Mouse (Mus musculus) lung, adult 2 months (tissue): ENCODE measurements around the gene Mef2d.

Source experiments
- CTCF ChIP-seq: fragments of 200-500 bp; IDR thresholded peaks from 2 replicates; pipeline ENCODE4 v1.5.1; 2011; ENCODE audit warnings: mild to moderate bottlenecking, low read length, control low read depth; ENCODE audit not compliant: insufficient read depth
- POLR2A ChIP-seq: fragments of 200-500 bp; IDR thresholded peaks from 2 replicates; pipeline ENCODE4 v1.6.1; 2011; ENCODE audit warnings: low read depth, mild to moderate bottlenecking, control low read depth, low read length, borderline replicate concordance; ENCODE audit errors: extremely low read depth

DNA sequence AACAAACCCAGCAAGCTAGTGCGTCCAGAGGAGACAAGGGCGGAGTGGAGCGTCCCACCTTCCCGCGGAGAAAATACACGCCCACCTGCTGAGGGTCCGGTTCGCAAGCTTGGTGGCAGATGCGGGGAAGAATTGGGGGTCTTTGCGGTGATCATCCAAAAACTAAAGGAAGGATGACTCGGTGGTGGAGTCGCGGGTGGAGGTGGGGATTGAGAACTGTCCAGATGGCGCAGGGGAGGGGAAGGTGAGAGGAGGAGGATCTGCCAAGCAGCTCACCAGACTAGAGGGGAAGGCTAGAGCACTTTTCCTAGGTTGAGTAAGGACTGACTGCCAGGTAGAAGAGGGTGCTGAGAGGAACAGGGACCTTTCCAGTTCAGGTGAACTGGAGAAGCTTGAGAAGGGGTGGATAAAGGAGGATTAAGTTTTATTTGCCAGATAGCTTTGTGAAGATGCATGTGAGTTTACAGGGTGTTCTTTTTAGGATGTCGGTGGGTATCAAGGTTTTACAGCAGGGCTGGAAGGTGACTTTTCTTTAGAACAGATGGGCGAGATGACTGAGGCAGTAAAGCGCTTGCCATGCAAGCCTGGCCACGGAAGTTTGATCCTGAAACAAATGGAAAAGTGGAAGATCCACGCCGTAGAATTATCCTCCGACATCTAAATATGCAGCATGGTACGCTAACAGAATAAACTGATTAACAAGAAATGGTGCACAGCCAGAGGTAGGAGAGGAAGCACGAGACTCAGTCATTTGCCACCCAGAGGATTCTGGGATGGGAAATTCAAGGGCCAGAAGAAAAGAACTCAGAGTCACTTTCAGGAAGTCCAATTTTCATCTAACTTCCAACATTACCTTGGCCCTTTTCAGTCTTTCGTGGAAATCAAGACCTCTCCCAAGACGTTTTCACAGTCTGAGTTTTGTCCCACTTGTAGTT is 2.7 kb upstream of the Mef2d start:
- TF ChIP-seq POLR2A (no peak; the same call in 1 of the 2 replicates), CTCF (no peak)
